Mouse (Mus musculus) frontal cortex, adult (tissue): ENCODE results near the gene Pdhb.
A peak's percentile ranks its signal among the peaks of the same experiment; 100 is the strongest.

Experiments
- ATAC-seq: cut with Nextera tagmentation; 2 replicates; pipeline ENCODE4 v1.9.2; 2017; ENCODE audit warnings: mild to moderate bottlenecking, moderate library complexity, mixed read lengths; ENCODE audit not compliant: low TSS enrichment

Pdhb gene

GRCm38 (mm10) chr14:8172507-8173410, at the start of gene Pdhb:
Gene Pdhb, minus strand, starts transcription at chr14:8173025.
- ATAC-seq = peak; percentile 97

GRCm38 (mm10) chr14:8222561-8222960, 49.7 kb upstream of the Pdhb start:
- ATAC-seq = no peak

- no peak for ATAC-seq
Measured at GRCm38 (mm10) chr14:8220912-8221311, 48.1 kb upstream of the Pdhb start.

- no peak for ATAC-seq
Measured at GRCm38 (mm10) chr14:8220306-8220705, 47.5 kb upstream of the Pdhb start.

GRCm38 (mm10) chr14:8219876-8220275, 47.1 kb upstream of the Pdhb start:
- no peak for ATAC-seq

- ATAC-seq = no peak
Measured at GRCm38 (mm10) chr14:8218730-8219380, 46.0 kb upstream of the Pdhb start.

GRCm38 (mm10) chr14:8218238-8218637, 45.4 kb upstream of the Pdhb start:
- ATAC-seq = no peak

GRCm38 (mm10) chr14:8216100-8216499, 43.3 kb upstream of the Pdhb start:
- no peak for ATAC-seq

GRCm38 (mm10) chr14:8215208-8215778, 42.5 kb upstream of the Pdhb start:
- no peak for ATAC-seq

- peak; percentile 66 for ATAC-seq
Measured at GRCm38 (mm10) chr14:8214299-8215207, 41.7 kb upstream of the Pdhb start.

GRCm38 (mm10) chr14:8213803-8214224, 41.0 kb upstream of the Pdhb start, which contains the start of gene Kctd6:
Gene Kctd6, plus strand, starts transcription at chr14:8214140.
- ATAC-seq = peak; percentile 78

- no peak for ATAC-seq
Measured at GRCm38 (mm10) chr14:8212996-8213395, 40.2 kb upstream of the Pdhb start.

- ATAC-seq = no peak
Measured at GRCm38 (mm10) chr14:8209896-8210295, 37.1 kb upstream of the Pdhb start.

GRCm38 (mm10) chr14:8208876-8209275, 36.1 kb upstream of the Pdhb start:
- ATAC-seq = peak; percentile 76

GRCm38 (mm10) chr14:8207543-8207942, 34.7 kb upstream of the Pdhb start:
- ATAC-seq = no peak

GRCm38 (mm10) chr14:8207105-8207504, 34.3 kb upstream of the Pdhb start:
- no peak for ATAC-seq

GRCm38 (mm10) chr14:8206179-8206910, 33.5 kb upstream of the Pdhb start:
- peak; percentile 42; the same call in 1 of the 2 replicates for ATAC-seq

GRCm38 (mm10) chr14:8201715-8202114, 28.9 kb upstream of the Pdhb start:
- no peak for ATAC-seq

- ATAC-seq = peak; percentile 36; the same call in 1 of the 2 replicates
Measured at GRCm38 (mm10) chr14:8200769-8201168, 27.9 kb upstream of the Pdhb start.

- ATAC-seq = peak; percentile 80
Measured at GRCm38 (mm10) chr14:8192727-8193126, 19.9 kb upstream of the Pdhb start.
